Comparison of ENCODE assay signal across 8 mouse cellular contexts in genomic region chr2:130423397-130424125, GRCm38 (mm10). TPM values are rescaled to one million over a fixed set of nuclear protein-coding genes. Genes with fewer than 3 reads are reported as not detected.
A peak's percentile ranks its signal among the peaks of the same experiment; 100 is the strongest.
DNase-seq lines count a peak whose midpoint lies in the region; ATAC-seq lines count a peak whose summit lies in the region.

No protein-coding gene starts in this region.

- ATAC-seq in cerebellum, adult (ENCODE audit: insufficient number of reproducible peaks, low FRiP score, low TSS enrichment) = peak; percentile 54
- peak; percentile 77 for ATAC-seq in forebrain, embryonic 15.5 days (replicated peaks)
- peak; percentile 78 for ATAC-seq in hindbrain, embryonic 11.5 days (ENCODE audit: low FRiP score)
- peak; percentile 67 for ATAC-seq in lung, embryonic 16.5 days (ENCODE audit: low read depth)

- no peaks in the 10 kb centered on the region for H3K27me3 ChIP-seq in forebrain, embryonic 15.5 days
- no peaks in the 10 kb centered on the region for H3K27me3 ChIP-seq in hindbrain, embryonic 11.5 days (ENCODE audit: control insufficient read depth, insufficient read depth, low read length)
- H3K27me3 ChIP-seq in lung, embryonic 16.5 days (ENCODE audit: control insufficient read depth, insufficient read depth, low read depth, low read length) = no peaks in the 10 kb centered on the region

- peaks cover 36% of the 10 kb centered on the region for H3K4me1 ChIP-seq in forebrain, embryonic 15.5 days
- H3K4me1 ChIP-seq in hindbrain, embryonic 11.5 days (replicated peaks; ENCODE audit: control insufficient read depth, insufficient read depth, low read length) = 0 out of 2 replicates have a peak, but pooled peaks cover 4% of the 10 kb centered on the region
- peaks cover 10% of the 10 kb centered on the region for H3K4me1 ChIP-seq in lung, embryonic 16.5 days (replicated peaks; ENCODE audit: control insufficient read depth, insufficient read depth, low read length)

- WGBS in forebrain, embryonic 15.5 days = 16% methylated on average over 49 of the region's 49 CpGs
- 18% methylated on average over 49 of the region's 49 CpGs for WGBS in hindbrain, embryonic 11.5 days
- 15% methylated on average over 43 of the region's 49 CpGs for WGBS in lung, embryonic 16.5 days

- H3K4me2 ChIP-seq in forebrain, embryonic 15.5 days (replicated peaks) = peak overlapping the region; percentile 92
- H3K4me2 ChIP-seq in hindbrain, embryonic 11.5 days (replicated peaks; ENCODE audit: low read depth, low read length) = peak overlapping the region; percentile 83
- peak overlapping the region; percentile 91 for H3K4me2 ChIP-seq in lung, embryonic 16.5 days (ENCODE audit: low read depth, low read length)

- peak overlapping the region; percentile 96 for H3K4me3 ChIP-seq in forebrain, embryonic 15.5 days
- peak overlapping the region; percentile 79 for H3K4me3 ChIP-seq in hindbrain, embryonic 11.5 days (ENCODE audit: low read depth, low read length)
- peak overlapping the region; percentile 75 for H3K4me3 ChIP-seq in lung, embryonic 16.5 days (ENCODE audit: low read length)

- H3K9me3 ChIP-seq in forebrain, embryonic 15.5 days = no peaks in the 10 kb centered on the region
- no peaks in the 10 kb centered on the region for H3K9me3 ChIP-seq in hindbrain, embryonic 11.5 days (ENCODE audit: control insufficient read depth, low read length)
- no peaks in the 10 kb centered on the region for H3K9me3 ChIP-seq in lung, embryonic 16.5 days (ENCODE audit: control insufficient read depth, low read length)

- H3K9ac ChIP-seq in forebrain, embryonic 15.5 days (replicated peaks) = peak overlapping the region; percentile 89
- peak overlapping the region; percentile 87 for H3K9ac ChIP-seq in hindbrain, embryonic 11.5 days (ENCODE audit: low read depth, low read length)
- H3K9ac ChIP-seq in lung, embryonic 16.5 days (ENCODE audit: low read length) = peak overlapping the region; percentile 87

- H3K27ac ChIP-seq in forebrain, embryonic 15.5 days (replicated peaks) = peak overlapping the region; percentile 95
- H3K27ac ChIP-seq in hindbrain, embryonic 11.5 days (ENCODE audit: low read depth, low read length) = peak overlapping the region; percentile 77
- H3K27ac ChIP-seq in lung, embryonic 16.5 days (ENCODE audit: low read length) = peak overlapping the region; percentile 87

- H3K36me3 ChIP-seq in forebrain, embryonic 15.5 days = peaks cover 6% of the 10 kb centered on the region; the same call in 1 of the 2 replicates
- no peaks in the 10 kb centered on the region for H3K36me3 ChIP-seq in hindbrain, embryonic 11.5 days (ENCODE audit: control insufficient read depth, insufficient read depth, low read length)
- no peaks in the 10 kb centered on the region for H3K36me3 ChIP-seq in lung, embryonic 16.5 days (ENCODE audit: control insufficient read depth, insufficient read depth, low read length)

- peak; percentile 58 for DNase-seq in MEL-GATA-1-ER (ENCODE audit: extremely low read depth, low read depth)
- peak; percentile 88 for DNase-seq in hindbrain, embryonic 11.5 days (ENCODE audit: low spot score)
- DNase-seq in layer of hippocampus, adult 9-10 months (ENCODE audit: low spot score) = peak; percentile 67
- peak; percentile 67 for DNase-seq in ovary, adult 18-20 months (ENCODE audit: low spot score)
- peak; percentile 82 to 84 for DNase-seq in thymus, postnatal 36 days

RNA-seq across cellular contexts. Expression of gene Vps16, which starts 0.6 kb away (rescaled TPM):
- polyA plus RNA-seq in forebrain, embryonic 15.5 days (2015; fragmentation: Nextera tagmentation; extraction: Ambion mirVana) = 116 and 119 TPM in 2 replicates
- 70.2 and 78.5 TPM in 2 replicates for polyA plus RNA-seq in hindbrain, embryonic 11.5 days (2014; fragmentation: Nextera tagmentation; extraction: Ambion mirVana)
- polyA plus RNA-seq in lung, embryonic 16.5 days (2015; fragmentation: Nextera tagmentation; extraction: Ambion mirVana) = 84.3 and 84.5 TPM in 2 replicates

RNA-seq across cellular contexts. Expression of gene Pced1a, which starts 0.9 kb away (rescaled TPM):
- polyA plus RNA-seq in forebrain, embryonic 15.5 days (2015; fragmentation: Nextera tagmentation; extraction: Ambion mirVana) = 12.4 and 12.8 TPM in 2 replicates
- polyA plus RNA-seq in hindbrain, embryonic 11.5 days (2014; fragmentation: Nextera tagmentation; extraction: Ambion mirVana) = 8.1 and 10.3 TPM in 2 replicates
- polyA plus RNA-seq in lung, embryonic 16.5 days (2015; fragmentation: Nextera tagmentation; extraction: Ambion mirVana) = 14.4 TPM in 2 replicates

RNA-seq across cellular contexts. Expression of gene Tmem239, which starts 17.3 kb away (rescaled TPM):
- not detected in 2 replicates for polyA plus RNA-seq in forebrain, embryonic 15.5 days (2015; fragmentation: Nextera tagmentation; extraction: Ambion mirVana)
- not detected in 2 replicates for polyA plus RNA-seq in hindbrain, embryonic 11.5 days (2014; fragmentation: Nextera tagmentation; extraction: Ambion mirVana)
- polyA plus RNA-seq in lung, embryonic 16.5 days (2015; fragmentation: Nextera tagmentation; extraction: Ambion mirVana) = not detected in 2 replicates

RNA-seq across cellular contexts. Expression of gene 1700020A23Rik, which starts 18.5 kb away (rescaled TPM):
- polyA plus RNA-seq in forebrain, embryonic 15.5 days (2015; fragmentation: Nextera tagmentation; extraction: Ambion mirVana) = 0.42 and 0.45 TPM in 2 replicates
- polyA plus RNA-seq in hindbrain, embryonic 11.5 days (2014; fragmentation: Nextera tagmentation; extraction: Ambion mirVana) = not detected in 2 replicates
- polyA plus RNA-seq in lung, embryonic 16.5 days (2015; fragmentation: Nextera tagmentation; extraction: Ambion mirVana) = 0.31 TPM in 1 of 2 replicates, not detected in the other

RNA-seq across cellular contexts. Expression of gene Gm28372, which starts 18.5 kb away (rescaled TPM):
- 0.24 and 0.25 TPM in 2 replicates for polyA plus RNA-seq in forebrain, embryonic 15.5 days (2015; fragmentation: Nextera tagmentation; extraction: Ambion mirVana)
- polyA plus RNA-seq in hindbrain, embryonic 11.5 days (2014; fragmentation: Nextera tagmentation; extraction: Ambion mirVana) = not detected in 2 replicates
- not detected in 2 replicates for polyA plus RNA-seq in lung, embryonic 16.5 days (2015; fragmentation: Nextera tagmentation; extraction: Ambion mirVana)

Comparison
In these comparisons a context has a peak if more than half of its experiments do, and no peak if none do; other contexts are left out.
1. Peak in every context shown above with its lines: DNase-seq, ATAC-seq, H3K4me3 ChIP-seq and H3K27ac ChIP-seq.